Mouse (Mus musculus) naive thymus-derived CD4-positive, alpha-beta T cell, adult 2 months (primary cell): ENCODE results near the gene Pts.

Source experiments
- DNase-seq: peaks from one replicate; pipeline ENCODE4 v3.0.0-alpha.2; 2011; ENCODE audit warnings: low read depth

Gene Pts

DNA sequence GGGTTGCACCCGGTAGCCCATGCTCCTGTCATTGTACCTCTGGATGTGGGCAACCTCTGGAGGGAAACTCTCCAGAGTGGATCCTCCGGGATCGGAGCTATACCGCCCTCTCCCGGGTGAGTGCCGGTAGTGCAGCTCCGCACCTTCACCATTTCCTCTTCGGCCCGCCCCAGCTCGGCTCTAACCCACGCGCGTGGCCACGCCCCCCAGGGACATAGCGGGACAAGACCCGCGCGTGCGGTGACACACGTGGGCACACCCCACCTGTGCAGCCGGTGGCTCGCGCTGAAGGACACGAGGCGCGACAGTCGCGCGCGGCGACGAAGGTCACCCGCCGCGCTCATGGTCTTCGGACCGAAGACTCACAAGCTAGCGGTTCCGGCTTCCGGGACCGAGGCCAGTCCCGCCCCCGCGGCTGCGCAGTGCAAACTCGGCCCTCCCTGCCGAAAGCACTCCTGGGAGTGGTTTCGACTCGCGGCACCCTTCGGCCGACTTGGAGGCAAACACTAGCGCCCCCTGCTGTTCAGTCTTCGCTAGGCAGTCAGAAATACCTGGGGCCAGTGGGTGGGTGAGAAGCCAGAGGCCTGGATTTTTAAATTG, at the start of gene Pts:
Pts (minus strand) TSS at position 432 of the 600 bp plus-strand sequence.
- DNase-seq: peak; percentile 99

DNA sequence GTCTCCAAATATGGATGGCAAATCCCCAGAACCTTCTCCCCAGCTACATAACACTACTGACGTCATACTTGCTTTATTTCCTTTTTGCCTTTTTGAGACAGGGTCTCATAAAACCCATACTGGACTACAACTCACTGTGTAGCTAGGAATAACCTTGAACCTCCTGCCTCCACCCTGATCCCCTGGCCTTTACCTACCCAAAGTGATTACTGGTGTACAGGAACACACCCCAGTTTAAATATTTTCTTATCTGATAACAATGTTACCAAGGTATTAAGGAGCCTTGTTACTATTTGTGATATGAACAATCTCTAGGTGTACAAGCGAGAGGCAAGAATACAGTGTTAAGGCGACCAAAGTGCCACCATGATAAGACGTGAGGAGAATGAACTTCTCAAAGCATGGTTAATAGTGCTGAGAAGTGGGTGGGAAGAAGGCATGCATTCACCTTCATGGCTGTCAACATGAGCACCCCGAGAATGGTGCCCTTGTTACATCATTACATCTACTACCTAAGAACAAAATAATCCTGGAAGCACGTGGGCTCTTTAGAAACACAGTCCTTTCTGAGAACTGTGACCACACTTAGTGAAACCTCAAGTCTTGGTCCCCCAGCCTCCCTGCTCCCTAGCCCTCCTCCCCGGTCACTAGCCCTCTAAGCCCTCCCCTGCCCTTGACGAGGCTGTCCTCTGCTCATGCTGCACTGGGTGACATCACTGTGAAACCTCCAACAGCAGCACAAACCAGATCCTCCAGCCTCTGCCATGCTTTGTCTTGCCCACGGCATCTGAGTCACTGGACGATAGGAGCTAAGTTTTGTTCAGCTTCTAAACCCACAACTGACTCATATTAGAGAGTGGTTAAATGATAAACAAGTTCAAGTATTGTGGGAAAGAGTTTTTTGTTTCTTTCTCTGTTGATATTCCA, 41.3 kb upstream of the Pts start:
- no peak for DNase-seq

DNA sequence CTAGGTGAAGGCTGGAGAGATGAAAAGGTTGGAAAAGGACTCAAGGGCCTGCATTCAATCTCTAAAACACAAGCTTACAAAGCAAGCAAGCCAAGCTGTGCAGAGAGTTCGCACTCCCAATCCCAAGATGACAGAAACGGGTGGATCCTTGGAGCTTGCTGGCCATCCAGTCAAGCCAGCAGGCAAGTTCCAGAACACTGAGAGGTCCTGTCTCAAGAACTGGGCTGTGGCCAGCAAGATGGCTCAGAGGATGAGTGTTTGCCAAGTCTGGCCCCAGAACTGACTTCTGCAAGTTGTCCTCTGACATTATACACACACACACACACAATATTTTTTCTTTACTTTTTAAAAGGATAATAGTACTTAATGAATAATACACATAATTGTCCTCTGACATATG, 39.4 kb upstream of the Pts start:
- no peak for DNase-seq

DNA sequence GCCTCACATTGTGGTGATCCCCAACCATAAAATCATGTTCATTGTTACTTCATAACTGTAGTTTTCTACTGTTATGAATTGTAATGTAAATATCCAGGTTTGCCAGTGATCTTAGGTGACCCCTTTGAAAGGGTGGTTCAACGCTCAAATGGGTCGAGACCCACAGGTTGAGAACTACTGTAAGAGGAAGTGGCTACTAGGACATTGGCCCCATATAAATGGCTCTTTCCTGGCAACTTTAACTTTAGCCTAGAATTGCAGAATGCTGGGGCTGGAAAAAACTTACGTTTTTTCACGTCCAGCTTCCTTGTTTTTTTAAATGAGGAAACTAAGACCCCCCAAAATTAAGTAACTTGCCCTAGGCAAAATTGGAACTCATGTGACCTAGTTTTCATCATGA, 38.8 kb upstream of the Pts start:
- no peak for DNase-seq

DNA sequence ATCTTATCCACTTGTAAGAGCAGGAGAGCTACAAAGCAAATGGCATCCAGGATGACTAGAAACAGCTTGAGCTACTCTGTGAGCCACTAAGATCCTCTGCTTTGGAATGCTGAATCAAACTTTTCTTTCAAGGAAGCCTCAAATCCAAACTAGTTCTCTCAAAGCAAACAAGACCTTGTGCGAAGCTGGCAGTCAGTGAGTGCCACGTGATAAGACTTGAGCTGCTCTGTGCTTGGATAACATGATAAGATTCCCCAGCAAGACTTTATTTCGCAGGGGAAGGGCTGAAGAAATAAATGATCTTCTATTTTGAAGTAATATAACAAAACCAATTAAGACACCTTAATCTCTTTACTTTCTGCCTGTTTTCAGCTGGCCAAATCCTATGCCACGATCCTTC, 37.4 kb upstream of the Pts start:
- no peak for DNase-seq

DNA sequence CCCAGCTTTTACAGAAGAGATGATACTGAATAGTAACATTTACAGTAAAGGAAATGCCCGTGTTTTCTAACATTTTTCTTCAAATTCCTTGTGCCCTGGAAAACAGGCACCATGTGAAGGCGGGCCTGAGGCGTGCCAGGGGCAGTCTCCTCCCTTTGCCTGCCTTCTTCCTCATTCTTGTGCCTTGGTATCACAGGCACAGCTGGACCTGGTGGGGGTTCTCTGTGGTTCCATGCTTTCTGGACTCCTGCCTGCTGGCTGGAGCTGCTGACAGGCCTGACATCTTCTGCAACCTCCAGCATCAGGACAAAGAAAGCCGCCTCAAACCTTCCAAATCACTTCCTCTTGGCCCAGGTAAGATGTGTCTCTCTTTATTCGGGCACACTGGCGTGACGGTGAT, 36.6 kb upstream of the Pts start:
- no peak for DNase-seq

DNA sequence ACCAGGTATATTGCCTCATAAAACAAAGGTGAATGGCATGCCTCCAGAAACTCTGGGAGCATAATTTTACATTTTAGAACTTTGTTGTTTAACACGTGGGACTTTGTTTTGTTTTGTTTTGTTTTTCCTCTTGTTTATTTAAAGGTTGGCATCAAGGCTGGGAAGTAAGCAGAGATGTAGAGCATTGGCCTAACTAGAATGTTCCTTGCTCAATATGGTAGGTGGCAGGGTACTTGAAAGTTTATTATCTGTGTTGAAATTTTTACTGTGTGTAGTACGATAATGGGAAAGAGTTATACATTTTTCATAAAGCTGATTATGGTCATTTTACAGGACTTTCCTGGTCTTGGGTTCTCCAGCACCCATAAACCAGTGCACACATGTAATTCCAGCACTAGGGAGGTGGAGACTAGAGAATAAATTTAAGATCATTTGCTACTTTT, 33.4 kb upstream of the Pts start:
- no peak for DNase-seq

DNA sequence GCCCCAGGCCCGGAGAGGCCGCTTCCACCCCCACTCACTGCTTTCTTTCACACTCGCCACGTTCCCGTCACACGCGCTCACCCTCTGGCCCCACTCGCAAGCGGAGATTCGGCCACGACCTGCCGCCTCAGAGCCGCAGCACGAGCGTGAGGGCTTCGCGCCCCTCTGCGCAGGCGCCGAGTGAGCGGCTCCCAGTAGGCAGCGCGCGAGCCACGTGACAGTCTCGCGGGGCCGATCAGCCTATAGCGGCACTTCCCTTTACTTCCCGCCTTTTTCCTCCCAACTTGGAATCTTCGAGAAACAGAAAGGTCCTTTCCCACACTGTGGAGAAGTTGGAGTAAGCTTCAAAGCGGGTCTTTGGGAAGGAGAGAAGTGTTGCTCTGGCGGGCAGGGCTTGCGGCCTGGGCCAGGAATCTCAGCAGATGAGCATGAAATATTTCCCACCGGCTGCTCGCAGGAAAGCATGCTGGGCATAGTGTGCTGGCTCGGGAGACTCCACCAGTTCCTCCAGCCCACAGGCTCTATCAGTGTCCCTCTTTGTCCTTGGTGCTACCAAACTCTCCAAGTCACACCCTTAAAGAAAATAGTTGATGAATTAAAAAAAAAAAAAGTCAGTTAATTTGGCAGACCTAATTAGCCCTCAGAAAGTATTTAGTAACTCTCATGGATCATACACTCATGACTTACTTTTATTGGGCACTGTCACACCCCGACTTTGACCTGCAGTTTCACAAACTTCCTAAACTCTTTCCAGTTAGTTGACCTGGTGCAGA, 32.8 kb upstream of the Pts start, which contains the start of gene Tex12:
Tex12 (minus strand) TSS at position 181 of the 773 bp plus-strand sequence.
- DNase-seq: no peak

DNA sequence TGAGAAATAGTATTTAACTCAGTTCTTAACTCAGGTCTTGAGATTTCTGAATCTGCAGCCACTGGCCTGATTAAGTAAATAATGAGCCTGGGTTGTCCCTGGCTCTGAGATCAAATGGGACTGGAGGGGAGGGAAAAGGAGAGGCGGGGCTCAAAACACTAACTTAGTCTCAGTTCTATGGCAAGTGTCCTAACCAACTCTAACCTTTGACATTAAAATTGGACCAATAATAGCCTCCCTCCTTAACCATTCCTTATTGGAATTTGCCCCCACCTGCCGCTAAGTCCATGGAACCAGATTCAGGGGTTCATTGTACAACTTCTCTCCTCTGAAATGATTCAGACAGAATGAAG, 26.5 kb upstream of the Pts start, which contains the start of gene Bco2:
Bco2 (minus strand) TSS at position 88 of the 353 bp plus-strand sequence.
- no peak for DNase-seq

DNA sequence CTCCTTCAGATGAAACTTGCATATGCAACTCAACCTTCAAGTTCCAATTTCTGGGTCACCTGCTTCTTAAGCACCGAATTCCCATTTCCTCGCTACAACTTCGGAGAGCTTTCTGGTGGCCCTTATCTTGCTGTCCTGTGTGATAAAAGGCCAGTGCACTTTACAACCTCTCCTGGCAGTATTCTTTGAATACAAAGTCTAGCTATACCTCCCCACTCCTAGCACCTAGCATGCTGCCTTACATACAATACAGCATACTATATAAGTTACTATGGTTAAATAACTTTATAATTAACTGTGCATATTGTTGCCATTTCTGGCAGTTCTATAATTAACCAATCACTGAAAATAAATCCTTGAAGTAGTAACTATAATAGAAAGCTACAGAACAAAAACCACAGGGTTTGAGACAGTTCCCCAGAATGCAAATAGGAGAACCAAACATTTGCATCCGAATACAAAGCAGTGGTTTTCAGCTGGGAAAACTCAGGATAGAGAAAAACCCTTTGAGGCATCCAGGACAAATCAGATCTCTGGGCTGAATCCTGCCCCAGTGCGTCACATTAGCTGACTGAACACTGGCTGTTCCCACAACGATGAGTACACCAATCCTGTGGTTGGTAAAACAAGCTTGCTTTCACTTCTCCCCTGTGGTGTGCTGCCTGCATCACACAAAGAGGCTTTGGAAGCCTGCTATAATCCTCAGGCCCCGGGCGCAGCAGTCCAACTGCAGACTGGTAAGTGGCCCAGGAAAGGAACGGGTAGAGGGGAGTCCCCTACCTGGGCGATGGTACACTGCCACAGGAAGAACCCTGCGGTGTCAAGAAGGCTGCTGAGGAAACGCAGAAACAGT, 25.9 kb upstream of the Pts start, which contains the start of gene Il18:
Il18 (plus strand) TSS at position 587 of the 853 bp plus-strand sequence.
- DNase-seq: peak; percentile 51

DNA sequence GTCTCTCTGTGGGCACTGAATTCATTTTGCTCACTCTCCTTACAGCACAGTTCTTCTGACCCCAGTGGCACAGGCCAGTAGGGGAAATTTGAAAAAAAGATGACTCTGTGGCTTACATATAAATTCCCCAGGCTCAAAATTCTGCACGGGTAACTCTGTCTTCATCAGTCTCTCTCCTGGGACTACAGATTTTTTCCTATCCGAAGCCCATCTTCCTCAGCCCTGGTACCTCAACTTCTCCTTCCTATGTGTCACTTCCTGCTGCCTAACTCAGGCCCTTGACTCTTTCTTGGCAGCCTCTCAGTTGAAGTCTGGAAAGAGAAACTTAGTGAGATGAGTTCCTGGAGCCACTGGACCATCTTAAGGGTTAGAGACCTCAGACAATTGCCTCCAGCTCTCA, 25.0 kb upstream of the Pts start:
- no peak for DNase-seq

DNA sequence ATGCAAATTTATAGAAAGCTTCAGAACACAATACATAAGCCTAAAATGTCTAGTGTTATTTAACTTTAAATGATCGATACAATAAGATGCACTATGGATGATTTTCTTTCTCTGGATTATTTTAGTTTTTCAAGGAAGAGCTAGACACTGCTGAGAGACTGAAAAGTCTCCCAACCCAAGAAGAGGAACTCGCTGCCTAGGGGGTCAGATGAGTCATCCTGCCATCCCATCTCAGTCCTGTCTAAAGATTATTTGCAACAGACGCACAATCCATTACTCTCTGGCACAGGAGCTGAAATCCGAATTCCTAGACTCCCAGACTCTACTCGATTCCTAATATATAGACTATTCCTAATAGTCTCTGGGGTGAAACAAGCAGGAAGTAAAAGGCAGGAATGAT, 23.7 kb upstream of the Pts start:
- DNase-seq: no peak

DNA sequence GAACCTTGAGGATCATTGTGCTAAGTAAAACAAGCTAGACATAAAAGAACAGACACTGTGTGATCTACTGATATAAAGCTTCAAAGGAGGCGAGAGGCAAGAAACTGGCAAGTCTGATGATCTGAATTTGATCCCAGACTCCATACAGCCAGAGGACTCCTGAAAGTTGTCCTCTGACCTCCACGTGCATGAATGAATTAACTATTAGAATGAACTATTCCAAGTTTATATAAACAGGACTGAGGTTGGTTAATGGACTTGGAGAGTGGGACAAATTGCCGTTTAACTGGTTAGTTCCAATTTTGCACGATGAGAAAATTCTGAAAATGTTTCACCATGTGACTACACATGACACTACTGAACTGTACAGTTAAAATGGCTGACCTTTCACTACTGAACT, 20.4 kb upstream of the Pts start:
- no peak for DNase-seq

DNA sequence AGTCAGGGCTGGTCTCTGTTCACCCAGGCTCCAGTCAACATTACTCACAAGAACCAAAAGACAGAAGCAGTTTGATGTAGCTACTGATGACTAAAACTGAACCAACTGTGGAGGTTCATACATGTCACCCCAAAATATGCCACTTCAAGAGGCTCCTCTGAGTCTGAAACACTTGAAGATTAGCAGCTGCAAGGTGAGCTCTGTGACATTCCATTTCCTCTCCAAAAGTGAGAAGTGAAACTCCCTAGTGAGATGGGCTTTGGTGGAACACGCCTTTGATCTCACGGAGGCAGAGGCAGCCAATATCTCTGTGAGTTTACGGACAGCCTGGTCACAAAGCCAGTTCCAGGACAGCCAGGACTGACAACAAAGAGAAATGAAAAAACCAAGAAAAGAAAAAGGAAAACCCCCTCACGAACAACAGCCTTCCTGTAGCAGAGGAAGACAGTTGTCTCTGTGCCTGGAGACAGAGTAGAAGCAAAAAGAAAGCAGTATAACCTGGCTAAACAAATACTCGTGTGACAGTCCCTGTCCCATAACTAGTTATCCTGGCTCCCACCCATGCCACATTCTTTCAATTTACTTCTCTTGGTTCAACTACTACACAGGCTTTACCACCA, 19.4 kb upstream of the Pts start:
- DNase-seq: peak; percentile 53

DNA sequence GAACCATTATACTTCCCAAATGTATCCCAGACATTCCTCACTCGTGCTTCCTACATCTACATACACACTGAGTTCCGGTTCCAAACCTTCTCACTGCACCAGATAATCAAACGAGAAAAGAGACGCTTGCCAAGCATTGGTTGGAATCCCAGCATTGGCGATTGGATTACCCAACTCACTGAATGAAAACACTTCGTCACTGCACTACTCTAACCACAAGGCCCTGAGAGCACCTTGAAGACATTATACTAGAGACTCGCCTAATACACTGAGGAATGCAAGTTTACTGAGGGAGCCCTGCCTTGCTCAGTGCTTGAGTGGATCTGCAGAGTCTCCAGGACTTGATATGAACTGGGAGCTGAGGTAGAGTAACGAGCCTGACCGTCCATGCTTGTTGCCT, 13.9 kb upstream of the Pts start:
- DNase-seq: no peak

DNA sequence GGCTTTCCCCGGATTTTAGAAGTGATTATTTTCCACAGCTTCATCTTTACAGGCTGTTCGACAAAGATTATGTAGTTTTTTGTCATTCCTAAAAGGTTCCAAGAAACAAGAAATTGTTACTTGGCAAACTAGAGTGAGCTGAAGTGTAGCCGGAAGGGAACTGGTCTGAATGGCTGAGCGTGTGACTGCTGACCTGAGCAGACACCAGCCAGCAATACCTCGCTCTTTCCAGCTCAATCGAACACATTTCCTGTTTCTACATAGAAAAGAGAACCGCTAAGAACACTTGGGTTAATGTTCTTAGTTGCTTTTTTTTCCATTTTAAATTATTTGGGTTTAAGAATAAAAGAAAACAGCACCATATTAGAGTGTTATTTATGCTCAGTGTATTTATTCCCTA, 11.6 kb upstream of the Pts start:
- DNase-seq: no peak

DNA sequence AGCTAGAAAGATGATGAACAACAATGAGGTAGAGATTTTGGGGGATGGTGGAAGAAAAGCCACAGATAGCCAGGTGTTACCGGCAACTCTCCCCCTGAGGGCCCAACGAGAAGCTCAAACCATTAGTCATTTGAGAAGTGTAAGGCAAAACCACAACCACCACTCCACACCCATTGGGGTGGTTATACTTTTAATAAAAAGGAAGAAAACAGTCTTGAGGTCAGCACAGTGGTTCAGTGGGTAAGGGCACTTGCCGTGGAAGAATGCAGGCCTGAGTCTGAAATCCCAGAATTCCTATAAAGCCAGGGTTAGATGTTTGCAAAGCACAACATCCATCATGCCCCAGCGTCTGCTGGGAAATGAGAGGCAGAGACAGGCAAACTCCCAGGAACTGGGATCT, 8.8 kb upstream of the Pts start:
- DNase-seq: no peak

DNA sequence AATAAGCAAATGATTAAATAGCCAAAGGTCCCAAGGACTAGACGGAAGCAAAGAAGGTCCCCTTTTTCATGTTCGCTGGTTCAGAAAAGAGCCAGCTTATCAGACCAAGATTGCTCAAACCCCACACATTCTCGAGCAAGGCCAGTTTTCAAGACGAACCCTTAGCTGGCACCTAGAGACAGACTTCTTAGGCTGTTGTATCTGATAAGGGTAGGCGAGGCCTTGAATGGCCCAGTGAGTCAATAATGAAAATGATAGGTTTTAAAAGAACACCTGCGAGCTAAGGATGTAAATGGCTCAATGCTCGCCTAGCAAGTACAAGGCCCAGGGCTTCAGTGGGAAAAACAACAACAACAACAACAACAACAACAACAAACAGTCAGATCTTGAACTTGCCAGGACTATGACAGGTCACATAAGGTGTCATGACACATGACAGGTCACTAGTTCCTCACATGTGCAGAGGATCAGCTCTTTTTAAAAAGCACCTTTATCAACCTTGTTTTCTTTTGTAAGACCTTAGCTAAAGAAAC, 8.1 kb upstream of the Pts start:
- DNase-seq: no peak

DNA sequence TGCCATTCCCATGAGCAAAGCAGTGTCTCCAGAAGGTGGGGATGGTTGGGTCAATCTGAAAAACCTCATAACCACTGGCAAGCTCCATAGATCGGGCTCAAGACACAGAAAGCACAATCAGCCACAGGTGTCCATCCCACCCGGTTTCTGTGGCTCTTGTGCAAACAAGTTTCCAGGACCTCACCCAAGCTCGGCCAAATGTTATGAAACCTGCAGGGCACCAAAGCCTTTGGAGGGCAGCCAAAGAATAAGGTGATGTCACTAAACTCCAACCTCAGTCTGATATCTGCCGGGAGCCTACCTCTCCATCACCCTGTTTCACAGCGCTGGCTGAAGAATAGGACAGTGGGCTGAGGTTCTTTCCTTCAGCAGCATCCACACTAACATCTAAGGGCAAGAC, 7.4 kb upstream of the Pts start:
- DNase-seq: no peak

DNA sequence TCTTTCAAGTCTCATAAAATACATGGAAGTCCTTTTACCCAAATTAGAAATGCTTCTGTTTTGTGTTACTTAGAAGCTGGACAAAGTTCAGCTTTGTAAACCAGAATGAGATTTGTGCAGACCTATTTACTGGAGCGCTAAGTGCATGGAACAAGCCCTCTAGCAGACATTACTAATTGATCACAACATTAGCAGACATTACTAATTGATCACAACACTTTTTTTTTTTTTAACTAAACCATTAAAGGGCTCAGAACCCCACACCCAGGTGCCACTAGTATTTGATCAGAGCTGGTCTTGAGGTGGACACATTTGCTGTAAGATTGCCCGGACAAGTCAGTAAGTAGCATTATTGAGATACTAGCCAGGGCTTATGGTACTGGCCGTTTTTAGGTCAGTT, 5.3 kb upstream of the Pts start:
- DNase-seq: peak; percentile 16

DNA sequence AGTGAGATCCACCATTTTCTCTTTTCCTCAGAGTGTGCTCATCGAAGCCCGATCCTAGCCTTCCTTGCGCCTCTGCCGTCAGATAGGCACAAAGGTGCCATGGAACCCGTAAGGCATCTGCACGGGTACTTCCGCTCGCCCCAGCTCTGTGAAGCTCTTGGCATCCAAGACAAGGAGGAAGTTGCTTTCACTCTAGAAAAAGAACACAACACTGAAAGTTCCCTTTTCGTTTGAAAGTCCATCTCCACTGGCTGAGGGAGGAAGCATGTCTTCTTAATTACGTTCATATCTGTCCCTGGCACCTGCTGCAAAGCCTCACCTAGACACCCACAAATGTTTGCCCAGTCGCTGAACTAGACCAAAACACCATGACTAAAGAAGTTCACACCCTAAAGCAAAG, 4.8 kb upstream of the Pts start:
- peak; percentile 71 for DNase-seq
